Mouse (Mus musculus): ENCODE results near the gene Srrd. TPM values are rescaled to one million over a fixed set of nuclear protein-coding genes. Genes with fewer than 3 reads are reported as not detected.

Srrd gene
- total and polyA plus RNA-seq, 3 experiments, result 36.5 to 49.3 TPM; not detected in 1

GRCm38 (mm10) chr5:112295162-112295561, 47.7 kb downstream of the Srrd start:
- Histone ChIP-seq H3K27ac (ENCODE audit: control insufficient read depth, low read depth, low read length) (peak overlapping the region; percentile 57), H3K36me3 (ENCODE audit: control insufficient read depth in 1 of 2, insufficient read depth in 2 of 2, low read length in 2 of 2) (peaks cover 0 to 25% of the 10 kb centered on the region in 2 experiments; a peak in 2 of 4 replicates), H3K4me3 (ENCODE audit: control insufficient read depth in 1 of 2, insufficient read depth in 1 of 2, low read depth in 2 of 2, low read length in 2 of 2) (no peak overlapping the region), H3K27me3 (ENCODE audit: control insufficient read depth in 1 of 2, insufficient read depth in 2 of 2, low read length in 2 of 2) (no peaks in the 10 kb centered on the region), H3K9me3 (replicated peaks; ENCODE audit: insufficient read depth, low read length) (no peaks in the 10 kb centered on the region), H3K9ac (ENCODE audit: control insufficient read depth, low read depth, low read length, poor library complexity, severe bottlenecking) (peak overlapping the region; percentile 11; the same call in 1 of the 2 replicates), H3K4me1 (ENCODE audit: control insufficient read depth in 1 of 2, insufficient read depth in 2 of 2, low read length in 2 of 2) (peaks cover 23 to 42% of the 10 kb centered on the region in 2 experiments), H3K79me2 (ENCODE audit: control insufficient read depth, insufficient read depth, low read length, poor library complexity) (peaks cover 62% of the 10 kb centered on the region)
- peak; percentile 74 for DNase-seq (ENCODE audit: low read depth, low spot score)
- no peak for TF ChIP-seq POLR2AphosphoS5 (IDR thresholded peaks at IDR 0.05; ENCODE audit: borderline replicate concordance, low read depth, low read length)
- peak; percentile 78 for TF ChIP-seq EP300 (IDR thresholded peaks at IDR 0.05; ENCODE audit: low read depth in 1 of 2, low read length in 2 of 2)
- no peak for TF ChIP-seq CHD2 (IDR thresholded peaks at IDR 0.05; ENCODE audit: low read length)
- no peak for TF ChIP-seq CTCF (IDR thresholded peaks at IDR 0.05 in 2 of 3, conservative IDR thresholded peaks at IDR 0.05 in 1 of 3; ENCODE audit: control insufficient read depth in 1 of 3, insufficient read depth in 1 of 3, low read depth in 2 of 3, low read length in 3 of 3, poor library complexity in 1 of 3, severe bottlenecking in 1 of 3)
- TF ChIP-seq POLR2AphosphoS2 (IDR thresholded peaks at IDR 0.05; ENCODE audit: low read length), result no peak
- TF ChIP-seq SIN3A (IDR thresholded peaks at IDR 0.05; ENCODE audit: low read length), result no peak
- no peak for TF ChIP-seq SMC3 (IDR thresholded peaks at IDR 0.05; ENCODE audit: low read depth, low read length)
- TF ChIP-seq TCF12 (IDR thresholded peaks at IDR 0.05; ENCODE audit: low read depth, low read length), result 0 out of 2 replicates have a peak, but pooled peaks have one; percentile 23
- TF ChIP-seq ETS1 (IDR thresholded peaks at IDR 0.05; ENCODE audit: low read depth, low read length), result peak; percentile 48; the same call in 1 of the 2 replicates
- no peak for TF ChIP-seq NELFE (IDR thresholded peaks at IDR 0.05; ENCODE audit: low read depth, low read length)
- TF ChIP-seq JUND (IDR thresholded peaks at IDR 0.05; ENCODE audit: low read depth, low read length), result 0 out of 2 replicates have a peak, but pooled peaks have one; percentile 69
- peak; percentile 70 for TF ChIP-seq GATA1 (IDR thresholded peaks at IDR 0.05; ENCODE audit: low read depth, low read length)
- no peak for TF ChIP-seq ZNF384 (IDR thresholded peaks at IDR 0.05; ENCODE audit: low read depth, low read length)
- TF ChIP-seq MYC (IDR thresholded peaks at IDR 0.05; ENCODE audit: low read depth, low read length), result no peak
- no peak for TF ChIP-seq HCFC1 (IDR thresholded peaks at IDR 0.05; ENCODE audit: low read depth, low read length)
- TF ChIP-seq CHD1 (IDR thresholded peaks at IDR 0.05; ENCODE audit: low read depth, low read length), result no peak
- TF ChIP-seq GABPA (IDR thresholded peaks at IDR 0.05; ENCODE audit: low read depth, low read length), result no peak
- no peak for TF ChIP-seq BHLHE40 (IDR thresholded peaks at IDR 0.05; ENCODE audit: borderline replicate concordance, low read depth, low read length)
- TF ChIP-seq TAL1 (IDR thresholded peaks at IDR 0.05; ENCODE audit: low read length), result peak; percentile 70
- no peak for TF ChIP-seq MAFK (IDR thresholded peaks at IDR 0.05; ENCODE audit: borderline replicate concordance, low read depth, low read length)
- no peak for TF ChIP-seq POLR2A (IDR thresholded peaks at IDR 0.05; ENCODE audit: control insufficient read depth in 1 of 2, insufficient read depth in 1 of 2, low read depth in 1 of 2, low read length in 2 of 2, poor library complexity in 1 of 2)
- TF ChIP-seq MXI1 (IDR thresholded peaks at IDR 0.05; ENCODE audit: low read depth, low read length), result no peak
- TF ChIP-seq USF1 (IDR thresholded peaks at IDR 0.05; ENCODE audit: low read depth, low read length), result no peak
- TF ChIP-seq ELF1 (IDR thresholded peaks at IDR 0.05; ENCODE audit: low read depth, low read length), result no peak
- TF ChIP-seq UBTF (IDR thresholded peaks at IDR 0.05; ENCODE audit: borderline replicate concordance, insufficient read depth, low read depth, low read length), result peak; percentile 96
- no peak for TF ChIP-seq NRF1 (IDR thresholded peaks at IDR 0.05; ENCODE audit: insufficient read depth, low read depth, low read length, poor library complexity, severe bottlenecking)
- TF ChIP-seq RCOR1 (IDR thresholded peaks at IDR 0.05; ENCODE audit: low read depth, low read length), result peak; percentile 28; the same call in 1 of the 2 replicates
- no peak for TF ChIP-seq MAX (IDR thresholded peaks at IDR 0.05; ENCODE audit: low read length)
- TF ChIP-seq ZC3H11A (IDR thresholded peaks at IDR 0.05; ENCODE audit: low read depth, low read length), result no peak
- TF ChIP-seq E2F4 (IDR thresholded peaks at IDR 0.05; ENCODE audit: borderline replicate concordance, low read depth, low read length), result no peak
- TF ChIP-seq MAZ (IDR thresholded peaks at IDR 0.05; ENCODE audit: low read depth, low read length), result no peak
- TF ChIP-seq MYB (IDR thresholded peaks at IDR 0.05; ENCODE audit: low read depth, low read length), result no peak
- TF ChIP-seq ZMIZ1 (IDR thresholded peaks at IDR 0.05; ENCODE audit: low read depth, low read length), result no peak
- no peak for TF ChIP-seq MEF2A (IDR thresholded peaks at IDR 0.05; ENCODE audit: extremely low read depth, insufficient replicate concordance, low read depth, low read length, poor library complexity, severe bottlenecking)
- TF ChIP-seq USF2 (IDR thresholded peaks at IDR 0.05; ENCODE audit: borderline replicate concordance in 1 of 2, insufficient read depth in 1 of 2, low read depth in 1 of 2, low read length in 2 of 2), result no peak
- TF ChIP-seq RAD21 (IDR thresholded peaks at IDR 0.05; ENCODE audit: low read depth, low read length), result no peak
- TF ChIP-seq TBP (IDR thresholded peaks at IDR 0.05; ENCODE audit: low read depth, low read length), result peak; percentile 99
- no peak for TF ChIP-seq KAT2A (conservative IDR thresholded peaks at IDR 0.05; ENCODE audit: low read depth, low read length)

All from MEL (cell line).